Mouse (Mus musculus): Measurements from ENCODE around the gene Ube2c. TPM values are rescaled to one million over a fixed set of nuclear protein-coding genes. Genes with fewer than 3 reads are reported as not detected.

Gene Ube2c
- polyA plus RNA-seq, 1 experiment from 2014 or later, result 341 TPM

GRCm38 (mm10) chr2:164748191-164748590, 21.5 kb upstream of the Ube2c start:
- 86% methylated on average over 4 of the region's 4 CpGs for WGBS
- Histone ChIP-seq H3K27me3 (no peaks in the 10 kb centered on the region), H3K4me3 (no peak overlapping the region), H3K27ac (no peak overlapping the region), H3K4me2 (replicated peaks) (no peak overlapping the region), H3K9ac (no peak overlapping the region), H3K36me3 (peaks cover 49% of the 10 kb centered on the region), H3K4me1 (peaks cover 24% of the 10 kb centered on the region), H3K9me3 (replicated peaks) (no peaks in the 10 kb centered on the region)
- no peak for ATAC-seq (ENCODE audit: low FRiP score)

- Histone ChIP-seq H3K9ac (no peak overlapping the region), H3K27ac (no peak overlapping the region), H3K4me1 (peaks cover 24% of the 10 kb centered on the region), H3K4me3 (no peak overlapping the region), H3K9me3 (replicated peaks) (no peaks in the 10 kb centered on the region), H3K36me3 (peaks cover 57% of the 10 kb centered on the region), H3K27me3 (no peaks in the 10 kb centered on the region), H3K4me2 (replicated peaks) (no peak overlapping the region)
- no peak for ATAC-seq (ENCODE audit: low FRiP score)
- WGBS, result 93% methylated on average over 6 of the region's 6 CpGs
Measured at GRCm38 (mm10) chr2:164748991-164749390, 20.7 kb upstream of the Ube2c start.

GRCm38 (mm10) chr2:164752454-164752853, 17.2 kb upstream of the Ube2c start:
- Histone ChIP-seq H3K27me3 (no peaks in the 10 kb centered on the region), H3K4me2 (replicated peaks) (no peak overlapping the region), H3K4me3 (no peak overlapping the region), H3K36me3 (peaks cover 90% of the 10 kb centered on the region), H3K27ac (no peak overlapping the region), H3K4me1 (peaks cover 7% of the 10 kb centered on the region), H3K9me3 (replicated peaks) (no peaks in the 10 kb centered on the region), H3K9ac (no peak overlapping the region)
- no peak for ATAC-seq (ENCODE audit: low FRiP score)
- WGBS, result 80% methylated on average over 2 of the region's 2 CpGs

GRCm38 (mm10) chr2:164754105-164754504, 15.6 kb upstream of the Ube2c start:
- H3K4me1 ChIP-seq, result no peaks in the 10 kb centered on the region
- 89% methylated on average over 11 of the region's 11 CpGs for WGBS
- H3K9ac ChIP-seq, result no peak overlapping the region
- H3K27ac ChIP-seq, result no peak overlapping the region
- no peak for ATAC-seq (ENCODE audit: low FRiP score)
- peaks cover 92% of the 10 kb centered on the region for H3K36me3 ChIP-seq
- no peaks in the 10 kb centered on the region for H3K9me3 ChIP-seq (replicated peaks)
- H3K4me3 ChIP-seq, result no peak overlapping the region
- no peak overlapping the region for H3K4me2 ChIP-seq (replicated peaks)
- no peaks in the 10 kb centered on the region for H3K27me3 ChIP-seq

- Histone ChIP-seq H3K27ac (no peak overlapping the region), H3K27me3 (no peaks in the 10 kb centered on the region), H3K4me3 (no peak overlapping the region), H3K36me3 (peaks cover 99% of the 10 kb centered on the region), H3K4me2 (replicated peaks) (no peak overlapping the region), H3K9me3 (replicated peaks) (no peaks in the 10 kb centered on the region), H3K4me1 (no peaks in the 10 kb centered on the region), H3K9ac (no peak overlapping the region)
- ATAC-seq (ENCODE audit: low FRiP score), result no peak
- WGBS, result 89% methylated on average over 2 of the region's 2 CpGs
Measured at GRCm38 (mm10) chr2:164754800-164755199, 14.9 kb upstream of the Ube2c start.

GRCm38 (mm10) chr2:164757841-164758240, 11.9 kb upstream of the Ube2c start:
- no peak overlapping the region for H3K4me3 ChIP-seq
- H3K27ac ChIP-seq, result no peak overlapping the region
- WGBS, result 90% methylated on average over 11 of the region's 11 CpGs
- peaks cover 99% of the 10 kb centered on the region for H3K36me3 ChIP-seq
- H3K27me3 ChIP-seq, result no peaks in the 10 kb centered on the region
- H3K9ac ChIP-seq, result no peak overlapping the region
- no peaks in the 10 kb centered on the region for H3K9me3 ChIP-seq (replicated peaks)
- H3K4me2 ChIP-seq (replicated peaks), result no peak overlapping the region
- no peak for ATAC-seq (ENCODE audit: low FRiP score)
- no peaks in the 10 kb centered on the region for H3K4me1 ChIP-seq

GRCm38 (mm10) chr2:164758692-164759091, 11.0 kb upstream of the Ube2c start:
- Histone ChIP-seq H3K4me3 (no peak overlapping the region), H3K9ac (no peak overlapping the region), H3K4me2 (replicated peaks) (no peak overlapping the region), H3K36me3 (peaks cover 100% of the 10 kb centered on the region), H3K4me1 (no peaks in the 10 kb centered on the region), H3K27me3 (no peaks in the 10 kb centered on the region), H3K27ac (no peak overlapping the region), H3K9me3 (replicated peaks) (no peaks in the 10 kb centered on the region)
- 71% methylated on average over 1 of the region's 1 CpGs for WGBS
- no peak for ATAC-seq (ENCODE audit: low FRiP score)

- no peak overlapping the region for H3K27ac ChIP-seq
- ATAC-seq (ENCODE audit: low FRiP score), result no peak
- no peaks in the 10 kb centered on the region for H3K9me3 ChIP-seq (replicated peaks)
- no peaks in the 10 kb centered on the region for H3K27me3 ChIP-seq
- peaks cover 92% of the 10 kb centered on the region for H3K36me3 ChIP-seq
- H3K4me2 ChIP-seq (replicated peaks), result no peak overlapping the region
- H3K4me3 ChIP-seq, result no peak overlapping the region
- WGBS, result 90% methylated on average over 4 of the region's 4 CpGs
- H3K4me1 ChIP-seq, result no peaks in the 10 kb centered on the region
- no peak overlapping the region for H3K9ac ChIP-seq
Measured at GRCm38 (mm10) chr2:164760059-164760833, 9.5 kb upstream of the Ube2c start.

GRCm38 (mm10) chr2:164761502-164761901, 8.2 kb upstream of the Ube2c start:
- Histone ChIP-seq H3K4me2 (replicated peaks) (no peak overlapping the region), H3K9ac (no peak overlapping the region), H3K4me1 (no peaks in the 10 kb centered on the region), H3K9me3 (replicated peaks) (no peaks in the 10 kb centered on the region), H3K27me3 (no peaks in the 10 kb centered on the region), H3K36me3 (peaks cover 92% of the 10 kb centered on the region), H3K4me3 (no peak overlapping the region), H3K27ac (no peak overlapping the region)
- WGBS, result 92% methylated on average over 2 of the region's 2 CpGs
- no peak for ATAC-seq (ENCODE audit: low FRiP score)

GRCm38 (mm10) chr2:164761971-164762370, 7.7 kb upstream of the Ube2c start:
- no peak for ATAC-seq (ENCODE audit: low FRiP score)
- WGBS, result 97% methylated on average over 4 of the region's 4 CpGs
- H3K4me2 ChIP-seq (replicated peaks), result no peak overlapping the region
- H3K27me3 ChIP-seq, result no peaks in the 10 kb centered on the region
- H3K4me1 ChIP-seq, result no peaks in the 10 kb centered on the region
- H3K4me3 ChIP-seq, result no peak overlapping the region
- H3K9me3 ChIP-seq (replicated peaks), result no peaks in the 10 kb centered on the region
- H3K27ac ChIP-seq, result no peak overlapping the region
- peaks cover 91% of the 10 kb centered on the region for H3K36me3 ChIP-seq
- H3K9ac ChIP-seq, result no peak overlapping the region

GRCm38 (mm10) chr2:164762593-164762992, 7.1 kb upstream of the Ube2c start:
- Histone ChIP-seq H3K27ac (no peak overlapping the region), H3K4me2 (replicated peaks) (no peak overlapping the region), H3K4me1 (no peaks in the 10 kb centered on the region), H3K36me3 (peaks cover 91% of the 10 kb centered on the region), H3K27me3 (no peaks in the 10 kb centered on the region), H3K9ac (no peak overlapping the region), H3K9me3 (replicated peaks) (no peaks in the 10 kb centered on the region), H3K4me3 (no peak overlapping the region)
- 92% methylated on average over 7 of the region's 7 CpGs for WGBS
- no peak for ATAC-seq (ENCODE audit: low FRiP score)

GRCm38 (mm10) chr2:164765841-164766240, 3.9 kb upstream of the Ube2c start:
- H3K4me3 ChIP-seq, result no peak overlapping the region
- H3K4me2 ChIP-seq (replicated peaks), result no peak overlapping the region
- WGBS, result 82% methylated on average over 3 of the region's 3 CpGs
- H3K4me1 ChIP-seq, result peaks cover 10% of the 10 kb centered on the region
- H3K27ac ChIP-seq, result no peak overlapping the region
- peaks cover 68% of the 10 kb centered on the region for H3K36me3 ChIP-seq
- H3K9me3 ChIP-seq (replicated peaks), result no peaks in the 10 kb centered on the region
- H3K9ac ChIP-seq, result no peak overlapping the region
- ATAC-seq (ENCODE audit: low FRiP score), result no peak
- H3K27me3 ChIP-seq, result no peaks in the 10 kb centered on the region

GRCm38 (mm10) chr2:164767812-164768540, 1.7 kb upstream of the Ube2c start:
- Histone ChIP-seq H3K4me1 (peaks cover 25% of the 10 kb centered on the region), H3K9me3 (replicated peaks) (no peaks in the 10 kb centered on the region), H3K9ac (no peak overlapping the region), H3K36me3 (peaks cover 56% of the 10 kb centered on the region), H3K4me2 (replicated peaks) (no peak overlapping the region), H3K4me3 (no peak overlapping the region), H3K27me3 (no peaks in the 10 kb centered on the region), H3K27ac (no peak overlapping the region)
- no peak for ATAC-seq (ENCODE audit: low FRiP score)
- WGBS, result 94% methylated on average over 15 of the region's 15 CpGs

All from hindbrain, embryonic 12.5 days (tissue).